Mouse (Mus musculus) A20 (cell line): Measurements from ENCODE around the gene Ppfia4.

ENCODE experiments used
- DNase-seq: peaks from one replicate; pipeline ENCODE4 v3.0.0-alpha.2; 2011; ENCODE audit warnings: low read depth, low spot score

Ppfia4 gene

GRCm38 (mm10) chr1:134332770-134333271 lies at the start of gene Ppfia4:
Gene Ppfia4, minus strand, starts transcription at chr1:134332928.
- DNase-seq, result peak; percentile 39

- no peak for DNase-seq
Observed at GRCm38 (mm10) chr1:134381795-134382625, 49.3 kb upstream of the Ppfia4 start.

- DNase-seq, result no peak
Observed at GRCm38 (mm10) chr1:134381051-134381450, 48.3 kb upstream of the Ppfia4 start.

- DNase-seq, result no peak
Observed at GRCm38 (mm10) chr1:134374124-134374523, 41.4 kb upstream of the Ppfia4 start.

- peak; percentile 63 for DNase-seq
Observed at GRCm38 (mm10) chr1:134368777-134369337, 36.1 kb upstream of the Ppfia4 start.

GRCm38 (mm10) chr1:134365491-134365890 lies 32.8 kb upstream of the Ppfia4 start:
- no peak for DNase-seq

GRCm38 (mm10) chr1:134363194-134363593 lies 30.5 kb upstream of the Ppfia4 start:
- no peak for DNase-seq

GRCm38 (mm10) chr1:134361857-134362212 lies 29.1 kb upstream of the Ppfia4 start, which contains the start of gene Tmem183a:
Gene Tmem183a, minus strand, starts transcription at chr1:134361979.
- peak; percentile 96 for DNase-seq

- no peak for DNase-seq
Observed at GRCm38 (mm10) chr1:134361195-134361856, 28.6 kb upstream of the Ppfia4 start.

GRCm38 (mm10) chr1:134360656-134361055 lies 27.9 kb upstream of the Ppfia4 start:
- DNase-seq, result no peak

GRCm38 (mm10) chr1:134357461-134357860 lies 24.7 kb upstream of the Ppfia4 start:
- no peak for DNase-seq

GRCm38 (mm10) chr1:134353326-134353725 lies 20.6 kb upstream of the Ppfia4 start:
- no peak for DNase-seq

GRCm38 (mm10) chr1:134347791-134348190 lies 15.1 kb upstream of the Ppfia4 start:
- no peak for DNase-seq

- no peak for DNase-seq
Observed at GRCm38 (mm10) chr1:134345075-134345474, 12.3 kb upstream of the Ppfia4 start.

- DNase-seq, result no peak
Observed at GRCm38 (mm10) chr1:134344005-134344950, 11.6 kb upstream of the Ppfia4 start.

GRCm38 (mm10) chr1:134343567-134343966 lies 10.8 kb upstream of the Ppfia4 start:
- DNase-seq, result no peak

GRCm38 (mm10) chr1:134342781-134343310 lies 10.1 kb upstream of the Ppfia4 start:
- no peak for DNase-seq

GRCm38 (mm10) chr1:134342278-134342664 lies 9.5 kb upstream of the Ppfia4 start:
- no peak for DNase-seq

GRCm38 (mm10) chr1:134341641-134342277 lies 9.0 kb upstream of the Ppfia4 start:
- no peak for DNase-seq
